Mouse (Mus musculus) erythroblast, embryonic 14.5 days (primary cell): ENCODE results near the gene Ptgdr. TPM values are rescaled to one million over a fixed set of nuclear protein-coding genes. Genes with fewer than 3 reads are reported as not detected.
"Not testable (repeated sequence)": the region's sequence is repeated elsewhere in the genome, so short reads cannot be mapped to it uniquely, and the experiment has no call there.

ENCODE experiments used
- H3K27me3 ChIP-seq: 2 replicates; pipeline ENCODE4 v1.6.1; 2012; ENCODE audit warnings: inconsistent platforms; ENCODE audit not compliant: control insufficient read depth
- H3K36me3 ChIP-seq: 2 replicates; pipeline ENCODE4 v1.6.1; 2012; ENCODE audit warnings: mild to moderate bottlenecking, inconsistent platforms; ENCODE audit not compliant: control insufficient read depth
- H3K4me1 ChIP-seq: 2 replicates; pipeline ENCODE4 v1.6.1; 2012; ENCODE audit warnings: inconsistent platforms; ENCODE audit not compliant: control insufficient read depth
- H3K4me3 ChIP-seq: replicated peaks from 2 replicates; pipeline ENCODE3; 2012; ENCODE audit warnings: moderate library complexity, mild to moderate bottlenecking, inconsistent platforms
- H3K9me3 ChIP-seq: 2 replicates; pipeline ENCODE4 v1.6.1; 2012; ENCODE audit warnings: low read length, inconsistent platforms, mixed read lengths; ENCODE audit not compliant: control insufficient read depth
- GATA1 ChIP-seq: IDR thresholded peaks from 2 replicates; pipeline ENCODE4 v1.6.1; 2012; ENCODE audit warnings: low read length, inconsistent platforms, mixed read lengths
- TAL1 ChIP-seq: IDR thresholded peaks from 3 replicates; pipeline ENCODE4 v1.6.1; 2012; ENCODE audit warnings: low read length, inconsistent platforms, mixed read lengths
- polyA plus RNA-seq: library from polyadenylated mRNA; stranded (reverse); fragments of >175 nt; gene quantifications from 2 replicates; pipeline ENCODE4 v1.2.3, GENCODE M21; 2012

The Ptgdr gene
- polyA plus RNA-seq: not detected in 2 replicates

GRCm38 (mm10) chr14:44858868-44859613, at the start of gene Ptgdr:
TSS of gene Ptgdr (minus strand) at chr14:44859375.
- no peak within 1 kb of the TSS for H3K4me3 ChIP-seq

GRCm38 (mm10) chr14:44907774-44908173, 48.6 kb upstream of the Ptgdr start:
- Histone ChIP-seq H3K4me1 (no peaks in the 10 kb centered on the region), H3K27me3 (no peaks in the 10 kb centered on the region), H3K4me3 (no peak overlapping the region), H3K36me3 (no peaks in the 10 kb centered on the region), H3K9me3 (no peaks in the 10 kb centered on the region)
- TF ChIP-seq TAL1 (no peak), GATA1 (no peak)

More at GRCm38 (mm10) chr14:44858868-44859613, at the start of gene Ptgdr:
- TF ChIP-seq GATA1: no peak
- no peak for TF ChIP-seq TAL1
- no peaks in the 10 kb centered on the region for H3K36me3 ChIP-seq
- no peaks in the 10 kb centered on the region for H3K4me1 ChIP-seq
- H3K27me3 ChIP-seq: peaks cover 17% of the 10 kb centered on the region
- H3K9me3 ChIP-seq: no peaks in the 10 kb centered on the region

- Histone ChIP-seq H3K4me3 (no peak overlapping the region), H3K27me3 (no peaks in the 10 kb centered on the region), H3K9me3 (no peaks in the 10 kb centered on the region), H3K36me3 (no peaks in the 10 kb centered on the region), H3K4me1 (no peaks in the 10 kb centered on the region)
- no peak for TF ChIP-seq GATA1
- TF ChIP-seq TAL1: no peak
Observed at GRCm38 (mm10) chr14:44904199-44904598, 45.0 kb upstream of the Ptgdr start.

GRCm38 (mm10) chr14:44901735-44902134, 42.6 kb upstream of the Ptgdr start:
- H3K4me1 ChIP-seq, H3K9me3 ChIP-seq, H3K36me3 ChIP-seq: not testable (repeated sequence)

GRCm38 (mm10) chr14:44891387-44892132, 32.4 kb upstream of the Ptgdr start:
- TF ChIP-seq GATA1 (no peak), TAL1 (no peak)
- Histone ChIP-seq H3K4me3 (no peak overlapping the region), H3K9me3 (no peaks in the 10 kb centered on the region), H3K27me3 (no peaks in the 10 kb centered on the region), H3K4me1 (no peaks in the 10 kb centered on the region), H3K36me3 (no peaks in the 10 kb centered on the region)

More at GRCm38 (mm10) chr14:44901735-44902134, 42.6 kb upstream of the Ptgdr start:
- not testable (repeated sequence) for H3K27me3 ChIP-seq, H3K4me3 ChIP-seq

- Histone ChIP-seq H3K4me3 (no peak overlapping the region), H3K4me1 (no peaks in the 10 kb centered on the region), H3K36me3 (no peaks in the 10 kb centered on the region), H3K27me3 (no peaks in the 10 kb centered on the region), H3K9me3 (no peaks in the 10 kb centered on the region)
- TF ChIP-seq TAL1 (no peak), GATA1 (no peak)
Observed at GRCm38 (mm10) chr14:44869686-44870085, 10.5 kb upstream of the Ptgdr start.

- Histone ChIP-seq H3K27me3 (no peaks in the 10 kb centered on the region), H3K9me3 (no peaks in the 10 kb centered on the region), H3K4me1 (no peaks in the 10 kb centered on the region), H3K4me3 (no peak overlapping the region), H3K36me3 (no peaks in the 10 kb centered on the region)
- TF ChIP-seq GATA1 (no peak), TAL1 (no peak)
Observed at GRCm38 (mm10) chr14:44865661-44866060, 6.5 kb upstream of the Ptgdr start.

GRCm38 (mm10) chr14:44863086-44863485, 3.9 kb upstream of the Ptgdr start:
- peaks cover 15% of the 10 kb centered on the region for H3K27me3 ChIP-seq
- TF ChIP-seq GATA1 (no peak), TAL1 (no peak)
- no peaks in the 10 kb centered on the region for H3K9me3 ChIP-seq
- H3K36me3 ChIP-seq: no peaks in the 10 kb centered on the region
- H3K4me1 ChIP-seq: no peaks in the 10 kb centered on the region
- no peak overlapping the region for H3K4me3 ChIP-seq

- H3K27me3 ChIP-seq: peaks cover 17% of the 10 kb centered on the region
- TF ChIP-seq TAL1 (no peak), GATA1 (no peak)
- no peaks in the 10 kb centered on the region for H3K36me3 ChIP-seq
- no peaks in the 10 kb centered on the region for H3K4me1 ChIP-seq
- H3K4me3 ChIP-seq: no peak overlapping the region
- no peaks in the 10 kb centered on the region for H3K9me3 ChIP-seq
Observed at GRCm38 (mm10) chr14:44861161-44861560, 2.0 kb upstream of the Ptgdr start.
